Mouse (Mus musculus) fibroblast of lung, adult 2 months (primary cell): Measurements from ENCODE around the gene Hsfy2.

Experiments used
- DNase-seq: peaks from one replicate; pipeline ENCODE4 v3.0.0-alpha.2; 2011; ENCODE audit warnings: low read depth

Hsfy2 gene

DNA sequence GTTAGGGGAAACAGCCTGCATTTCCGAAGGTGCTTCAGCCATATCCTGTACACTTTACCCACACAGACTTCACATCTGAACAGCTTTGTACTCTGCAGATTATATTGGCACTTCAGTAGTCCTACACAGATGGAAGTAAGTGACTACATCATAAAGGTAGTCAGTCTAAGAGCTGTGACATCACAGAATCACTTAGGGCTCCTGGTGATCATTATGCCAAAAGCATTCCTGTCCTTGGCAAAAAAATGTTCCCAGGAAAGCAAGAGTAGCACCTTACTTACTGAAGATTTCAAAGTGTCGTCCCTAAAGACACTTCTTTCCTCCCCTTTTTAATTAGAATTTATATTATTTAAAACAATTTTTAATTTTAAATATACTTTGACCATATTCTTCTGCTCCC lies at the start of gene Hsfy2:
TSS of gene Hsfy2 (minus strand) at position 101 of the 400 bp plus-strand sequence.
- DNase-seq = no peak

DNA sequence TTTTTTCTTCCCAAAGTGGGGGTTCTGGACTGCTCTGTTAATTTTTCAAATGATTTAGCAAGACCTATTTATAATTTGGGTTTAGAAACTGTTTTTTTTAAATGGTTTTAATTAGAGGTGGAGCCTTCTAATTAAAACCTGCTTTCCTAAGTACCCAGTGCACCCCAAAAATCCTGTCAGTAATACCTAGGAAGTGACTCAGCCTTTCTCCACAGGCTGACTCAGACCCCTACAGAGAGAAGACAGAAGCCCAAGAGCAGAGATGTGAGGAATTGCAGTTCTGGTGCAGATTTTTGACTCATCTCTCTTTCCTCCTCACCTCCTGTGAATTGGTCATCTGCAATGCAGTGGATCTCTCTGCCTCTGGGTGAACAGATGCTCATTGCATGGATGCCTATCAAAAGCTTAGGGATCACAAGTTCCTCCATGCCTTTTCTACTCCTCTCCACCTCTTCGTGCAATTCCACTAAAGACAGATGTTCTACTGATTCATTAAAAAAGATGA lies 47.9 kb upstream of the Hsfy2 start:
- no peak for DNase-seq

GRCm38 (mm10) chr1:56684512-56684911 lies 47.3 kb upstream of the Hsfy2 start:
- no peak for DNase-seq

- no peak for DNase-seq
Observed at GRCm38 (mm10) chr1:56681258-56681657, 44.0 kb upstream of the Hsfy2 start.

GRCm38 (mm10) chr1:56675253-56675652 lies 38.0 kb upstream of the Hsfy2 start:
- no peak for DNase-seq

DNA sequence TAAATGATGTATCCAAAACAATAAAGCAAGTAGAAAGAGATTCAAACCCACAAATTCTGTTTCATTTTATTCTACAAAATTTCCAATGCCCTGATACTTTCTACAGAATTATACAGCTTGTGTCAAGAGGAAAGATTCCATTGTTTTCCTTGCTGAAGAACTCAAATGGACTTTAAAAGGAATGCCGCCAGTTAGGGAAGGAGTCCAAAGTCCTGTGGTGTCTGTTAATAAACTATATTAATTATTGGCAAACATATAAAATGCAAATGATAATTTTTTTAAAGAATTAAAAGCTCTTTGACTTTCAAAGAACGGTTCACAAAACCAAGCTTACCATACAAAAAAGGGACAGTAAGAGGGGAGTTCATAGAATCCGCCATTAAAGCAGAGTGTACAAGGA lies 37.4 kb upstream of the Hsfy2 start:
- DNase-seq = no peak

DNA sequence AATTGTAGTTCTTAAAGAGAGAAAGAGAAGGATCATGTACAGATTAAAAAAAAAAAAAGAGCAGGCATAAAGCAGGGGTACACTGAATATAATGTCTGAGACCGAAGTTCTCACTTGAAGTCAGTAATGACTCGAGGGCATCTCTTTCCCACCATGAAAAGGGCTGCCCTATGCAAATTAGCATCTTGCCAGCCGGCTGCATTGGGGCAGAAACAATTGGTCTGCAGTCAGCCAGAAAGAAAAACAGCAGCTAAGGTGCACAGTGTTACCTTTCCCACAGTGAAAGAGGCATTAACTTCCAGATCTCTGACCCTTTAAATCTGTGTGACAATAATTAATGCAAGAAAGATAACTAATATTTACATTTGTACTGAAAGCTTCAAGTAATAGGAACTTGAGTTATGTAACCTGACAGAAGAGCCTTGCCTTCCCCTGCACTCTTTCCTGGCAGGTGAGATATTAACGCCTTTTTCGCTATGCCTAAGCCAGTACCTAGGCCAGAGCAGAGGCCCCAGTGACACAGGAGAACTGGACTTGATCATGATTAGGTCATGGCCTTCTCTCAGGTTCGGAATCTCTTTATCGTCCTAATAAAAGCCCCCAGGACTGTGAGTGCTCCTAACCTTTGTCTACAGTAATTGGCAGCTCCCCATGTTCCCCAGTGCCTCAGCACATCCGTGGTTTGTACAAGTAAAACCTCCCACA lies 34.2 kb upstream of the Hsfy2 start:
- no peak for DNase-seq

GRCm38 (mm10) chr1:56670509-56670908 lies 33.3 kb upstream of the Hsfy2 start:
- DNase-seq = no peak

GRCm38 (mm10) chr1:56664606-56665005 lies 27.4 kb upstream of the Hsfy2 start:
- no peak for DNase-seq

GRCm38 (mm10) chr1:56626824-56627223 lies 10.4 kb downstream of the Hsfy2 start:
- no peak for DNase-seq

GRCm38 (mm10) chr1:56624304-56624703 lies 12.9 kb downstream of the Hsfy2 start:
- no peak for DNase-seq

- DNase-seq = no peak
Observed at GRCm38 (mm10) chr1:56612384-56612783, 24.9 kb downstream of the Hsfy2 start.
